Mouse (Mus musculus): ENCODE data around the gene H2-Q4.
"Not testable (repeated sequence)": the region's sequence is repeated elsewhere in the genome, so short reads cannot be mapped to it uniquely, and the experiment has no call there.

The H2-Q4 gene

DNA sequence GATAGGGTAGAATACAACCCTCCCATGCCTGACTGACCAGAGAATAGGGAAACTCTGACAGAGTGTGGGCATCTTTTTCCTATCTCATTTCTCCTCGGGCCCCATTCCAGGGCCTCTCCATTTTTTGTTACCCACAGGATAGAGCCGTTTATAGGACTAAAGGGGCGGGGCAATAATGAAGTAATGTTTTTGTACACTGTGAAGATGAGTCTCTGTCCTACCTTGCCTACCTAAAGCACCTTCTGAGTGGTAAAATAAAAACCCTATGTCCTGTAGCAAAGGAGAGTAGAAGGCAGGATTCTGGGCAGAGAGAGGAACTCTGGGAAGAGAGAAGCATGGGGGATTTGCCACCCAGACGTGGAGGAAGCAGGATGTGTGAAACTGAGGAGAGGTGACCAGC lies 40.1 kb downstream of the H2-Q4 start:
- not testable (repeated sequence) for DNase-seq (ENCODE audit: inconsistent age in 2 of 2, low spot score in 1 of 2)

GRCm38 (mm10) chr17:35420206-35420810 lies 40.9 kb downstream of the H2-Q4 start:
- peak in 1 of 2 experiments; percentile 80 for DNase-seq (ENCODE audit: inconsistent age in 2 of 2, low spot score in 1 of 2)

GRCm38 (mm10) chr17:35421331-35421730 lies 41.9 kb downstream of the H2-Q4 start:
- not testable (repeated sequence) for DNase-seq (ENCODE audit: inconsistent age in 2 of 2, low spot score in 1 of 2)

DNA sequence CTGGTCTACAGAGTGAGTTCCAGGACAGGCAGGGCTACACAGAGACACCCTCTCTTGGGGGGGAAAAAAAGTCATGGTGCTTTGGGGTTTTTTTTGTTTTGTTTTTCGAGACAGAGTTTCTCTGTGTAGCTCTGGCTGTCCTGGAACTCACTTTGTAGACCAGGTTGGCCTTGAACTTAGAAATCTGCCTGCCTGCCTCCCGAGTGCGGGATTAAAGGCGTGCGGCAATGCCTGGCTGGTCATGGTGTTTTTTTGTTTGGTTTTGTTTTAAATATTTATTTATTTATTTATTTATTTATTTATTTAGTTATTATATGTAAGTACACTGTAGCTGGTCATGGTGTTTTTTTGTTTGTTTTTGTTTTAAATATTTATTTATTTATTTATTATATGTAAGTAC lies 42.9 kb downstream of the H2-Q4 start:
- not testable (repeated sequence) for DNase-seq (ENCODE audit: inconsistent age in 2 of 2, low spot score in 1 of 2)

GRCm38 (mm10) chr17:35423131-35423810 lies 43.9 kb downstream of the H2-Q4 start:
- DNase-seq (ENCODE audit: inconsistent age in 2 of 2, low spot score in 1 of 2): not testable (repeated sequence)

- DNase-seq (ENCODE audit: inconsistent age in 2 of 2, low spot score in 1 of 2): not testable (repeated sequence)
These were observed 44.7 kb downstream of the H2-Q4 start for GRCm38 (mm10) chr17:35424106-35424505.

DNA sequence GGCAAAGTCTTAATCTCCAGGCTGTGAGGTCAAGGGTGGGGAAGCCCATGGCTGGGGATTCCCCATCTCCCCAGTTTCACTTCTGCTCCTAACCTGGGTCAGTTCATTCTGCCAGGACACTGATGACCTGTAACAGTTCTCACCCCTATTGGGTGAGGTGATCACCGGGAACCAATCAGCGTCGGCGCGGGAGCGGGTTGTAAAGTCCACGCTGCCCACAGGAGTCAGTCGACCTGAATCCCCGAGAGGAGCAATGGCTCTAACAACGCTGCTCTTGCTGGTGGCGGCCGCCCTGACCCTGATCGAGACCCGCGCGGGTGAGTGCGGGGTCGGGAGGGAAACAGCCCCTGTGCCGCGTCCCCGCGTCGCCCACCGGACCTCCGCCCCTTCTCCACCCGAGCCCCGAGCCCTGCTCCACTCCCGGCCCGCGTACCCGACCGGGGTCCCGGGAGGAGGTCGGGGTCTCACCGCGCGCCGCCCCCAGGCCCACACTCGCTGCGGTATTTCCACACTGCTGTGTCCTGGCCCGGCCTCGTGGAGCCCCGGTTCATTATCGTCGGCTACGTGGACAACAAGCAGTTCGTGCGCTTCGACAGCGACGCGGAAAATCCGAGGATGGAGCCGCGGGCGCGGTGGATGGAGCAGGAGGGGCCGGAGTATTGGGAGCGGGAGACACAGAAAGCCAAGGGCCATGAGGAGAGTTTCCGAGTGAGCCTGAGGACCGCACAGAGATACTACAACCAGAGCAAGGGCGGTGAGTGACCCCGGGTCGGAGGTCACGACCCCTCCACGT lies 45.4 kb downstream of the H2-Q4 start, which contains the start of gene H2-Q6:
TSS of gene H2-Q6 (plus strand) at position 227 of the 793 bp plus-strand sequence.
- peak; percentile 82 to 90 for DNase-seq (ENCODE audit: inconsistent age in 2 of 2, low spot score in 1 of 2)

DNA sequence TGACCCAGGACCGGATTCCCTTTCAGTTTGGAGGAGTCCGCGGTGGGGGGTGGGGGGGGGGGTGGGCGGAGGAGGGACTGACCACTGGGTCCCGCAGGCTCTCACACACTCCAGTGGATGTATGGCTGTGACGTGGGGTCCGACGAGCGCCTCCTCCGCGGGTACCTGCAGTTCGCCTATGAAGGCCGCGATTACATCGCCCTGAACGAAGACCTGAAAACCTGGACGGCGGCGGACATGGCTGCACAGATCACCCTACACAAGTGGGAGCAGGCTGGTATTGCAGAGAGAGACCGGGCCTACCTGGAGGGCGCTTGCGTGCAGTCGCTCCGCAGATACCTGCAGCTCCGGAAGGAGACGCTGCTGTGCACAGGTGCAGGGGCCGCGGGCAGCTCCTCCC lies 46.1 kb downstream of the H2-Q4 start:
- DNase-seq (ENCODE audit: inconsistent age in 2 of 2, low spot score in 1 of 2): peak in 1 of 2 experiments; percentile 48

DNA sequence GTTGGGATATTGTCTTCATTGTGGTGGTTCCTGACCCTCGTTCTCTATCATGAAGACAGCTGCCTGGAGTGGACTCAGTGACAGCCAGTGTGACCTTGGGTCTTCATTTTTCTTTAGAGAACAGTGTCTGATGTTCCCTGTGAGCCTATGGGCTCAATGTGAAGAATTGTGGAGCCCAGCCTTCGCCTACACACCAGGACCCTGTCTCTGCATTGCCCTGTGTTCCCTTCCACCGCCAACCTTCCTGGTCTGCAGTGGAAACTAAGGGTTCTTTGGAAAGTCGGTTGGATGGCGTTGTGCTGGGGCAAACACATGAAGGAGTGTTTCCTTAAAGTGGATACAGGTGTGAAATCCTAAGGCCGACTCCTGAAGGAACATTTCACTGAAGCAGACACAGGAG lies 49.5 kb downstream of the H2-Q4 start:
- not testable (repeated sequence) for DNase-seq (ENCODE audit: inconsistent age in 2 of 2, low spot score in 1 of 2)

GRCm38 (mm10) chr17:35430671-35431070 lies 51.3 kb downstream of the H2-Q4 start:
- DNase-seq (ENCODE audit: inconsistent age in 2 of 2, low spot score in 1 of 2): not testable (repeated sequence)

DNA sequence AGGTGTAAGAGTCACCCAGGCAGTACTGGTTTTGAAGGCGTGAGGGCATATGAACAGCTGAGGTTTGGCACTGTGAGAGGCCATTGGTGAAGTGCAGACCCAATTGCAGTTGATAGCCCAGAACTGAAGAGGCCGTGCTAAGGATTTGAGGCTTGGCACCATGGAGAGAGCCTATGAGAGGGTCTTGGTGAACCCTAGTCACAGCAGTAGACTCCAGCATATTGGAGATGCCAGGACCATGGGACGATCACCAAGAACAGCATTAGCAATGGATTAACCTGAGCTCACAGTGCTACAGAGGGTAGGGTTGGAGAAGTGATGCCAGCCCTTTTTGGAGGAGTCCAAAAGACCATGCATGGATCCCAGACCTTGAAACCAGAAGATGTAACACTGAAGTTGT lies 52.8 kb downstream of the H2-Q4 start:
- DNase-seq (ENCODE audit: inconsistent age in 2 of 2, low spot score in 1 of 2): not testable (repeated sequence)

DNA sequence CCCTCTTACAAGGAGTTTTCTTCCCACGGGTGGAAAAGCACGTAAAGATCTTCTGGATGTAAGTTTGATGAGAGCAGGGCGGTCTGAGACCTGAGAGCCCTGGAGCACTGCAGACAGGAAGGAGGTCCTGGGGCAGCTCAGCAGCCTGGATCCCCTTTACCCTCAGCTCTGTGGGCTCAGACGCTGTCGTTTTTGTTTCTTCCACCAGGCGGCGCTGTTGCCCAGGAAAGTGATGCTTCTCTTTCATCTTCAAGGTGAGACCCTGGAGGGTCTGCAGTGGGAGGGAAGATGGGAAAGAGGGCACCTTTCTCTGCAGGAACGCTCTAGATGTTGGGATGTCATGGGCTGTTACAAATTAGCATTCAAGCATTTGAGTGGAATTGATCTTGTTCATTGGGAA lies 55.4 kb downstream of the H2-Q4 start:
- peak in 1 of 2 experiments; percentile 72 for DNase-seq (ENCODE audit: inconsistent age in 2 of 2, low spot score in 1 of 2)

Data from adrenal gland, adult (tissue).